Mouse (Mus musculus) neural tube, embryonic 14.5 days (tissue): Measurements from ENCODE around the gene E330017A01Rik. TPM values are rescaled to one million over a fixed set of nuclear protein-coding genes. Genes with fewer than 3 reads are reported as not detected.

Experiments used
- ATAC-seq: fragments of 200-750 bp; cut with Nextera tagmentation; 2 replicates; pipeline ENCODE4 v1.8.0; 2017; ENCODE audit warnings: low read depth, mild to moderate bottlenecking, moderate TSS enrichment, moderate library complexity
- H3K27ac ChIP-seq: fragments of 300-500 bp; sonication (generic); 2 replicates; pipeline ENCODE4 v1.5.1; 2014; ENCODE audit warnings: low read depth, mild to moderate bottlenecking, control low read depth, low read length, moderate library complexity, mixed read lengths
- H3K27me3 ChIP-seq: fragments of 300-500 bp; sonication (generic); 2 replicates; pipeline ENCODE4 v1.6.1; 2014; ENCODE audit warnings: low read length; ENCODE audit not compliant: control insufficient read depth, insufficient read depth
- H3K36me3 ChIP-seq: fragments of 300-500 bp; sonication (generic); 2 replicates; pipeline ENCODE4 v1.6.1; 2014; ENCODE audit warnings: low read length, mixed read lengths; ENCODE audit not compliant: control insufficient read depth, insufficient read depth
- H3K4me1 ChIP-seq: fragments of 300-500 bp; sonication (generic); 2 replicates; pipeline ENCODE4 v1.6.1; 2014; ENCODE audit warnings: low read length; ENCODE audit not compliant: control insufficient read depth, insufficient read depth
- H3K4me2 ChIP-seq: fragments of 300-500 bp; sonication (generic); 2 replicates; pipeline ENCODE4 v1.6.1; 2014; ENCODE audit warnings: mild to moderate bottlenecking, low read depth, low read length, control low read depth
- H3K4me3 ChIP-seq: fragments of 300-500 bp; sonication (generic); 2 replicates; pipeline ENCODE4 v1.5.1; 2014; ENCODE audit warnings: low read depth, low read length, control low read depth, mixed read lengths
- H3K9ac ChIP-seq: fragments of 300-500 bp; sonication (generic); replicated peaks from 2 replicates; pipeline ENCODE4 v1.6.1; 2014; ENCODE audit warnings: low read depth, mild to moderate bottlenecking, control low read depth, low read length, mixed read lengths
- H3K9me3 ChIP-seq: fragments of 300-500 bp; sonication (generic); 2 replicates; pipeline ENCODE4 v1.6.1; 2016; ENCODE audit warnings: low read length; ENCODE audit not compliant: control insufficient read depth
- WGBS: fragments of 180-500 bp; shearing (Covaris S2); extraction: QIAGEN DNeasy Blood & Tissue Kit; methylation state at CpG from one replicate; pipeline ENCODE4 v1.1.7; 2014; 5-methylcytosine and 5-hydroxymethylcytosine counted together
- polyA plus RNA-seq: library from polyadenylated mRNA; unstranded; fragments of >200 nt; fragmentation: Nextera tagmentation; extraction: Ambion mirVana; gene quantifications from 2 replicates; pipeline ENCODE4 v1.2.1, GENCODE M21; 2014

Gene E330017A01Rik
- polyA plus RNA-seq = not detected in 2 replicates

DNA sequence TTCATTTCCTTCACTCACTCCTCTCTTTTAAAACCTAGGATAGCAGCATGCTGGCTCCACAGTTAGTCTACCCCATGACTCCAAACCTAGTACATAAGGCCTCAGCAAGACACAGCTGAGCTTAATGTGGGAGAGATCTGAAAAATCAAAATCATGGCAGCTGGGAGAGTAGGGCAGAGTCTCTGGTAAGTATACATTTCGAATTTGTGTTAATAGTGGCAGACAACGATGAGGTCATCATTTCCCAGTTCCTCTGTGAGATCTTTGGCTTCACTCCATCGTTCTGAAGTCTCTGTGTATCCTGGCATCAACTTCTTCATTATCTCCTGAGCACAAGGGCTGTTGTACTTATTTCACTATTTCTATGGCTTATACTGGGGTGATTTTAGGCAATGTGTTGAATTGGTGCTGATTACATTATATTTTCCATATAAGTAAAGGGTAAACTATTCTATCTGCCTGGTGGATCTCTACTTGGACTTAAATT, at the start of gene E330017A01Rik:
Gene E330017A01Rik, minus strand, starts transcription at position 51 of the 487 bp plus-strand sequence.
- ATAC-seq = no peak
- no peaks in the 10 kb centered on the region for H3K4me1 ChIP-seq

DNA sequence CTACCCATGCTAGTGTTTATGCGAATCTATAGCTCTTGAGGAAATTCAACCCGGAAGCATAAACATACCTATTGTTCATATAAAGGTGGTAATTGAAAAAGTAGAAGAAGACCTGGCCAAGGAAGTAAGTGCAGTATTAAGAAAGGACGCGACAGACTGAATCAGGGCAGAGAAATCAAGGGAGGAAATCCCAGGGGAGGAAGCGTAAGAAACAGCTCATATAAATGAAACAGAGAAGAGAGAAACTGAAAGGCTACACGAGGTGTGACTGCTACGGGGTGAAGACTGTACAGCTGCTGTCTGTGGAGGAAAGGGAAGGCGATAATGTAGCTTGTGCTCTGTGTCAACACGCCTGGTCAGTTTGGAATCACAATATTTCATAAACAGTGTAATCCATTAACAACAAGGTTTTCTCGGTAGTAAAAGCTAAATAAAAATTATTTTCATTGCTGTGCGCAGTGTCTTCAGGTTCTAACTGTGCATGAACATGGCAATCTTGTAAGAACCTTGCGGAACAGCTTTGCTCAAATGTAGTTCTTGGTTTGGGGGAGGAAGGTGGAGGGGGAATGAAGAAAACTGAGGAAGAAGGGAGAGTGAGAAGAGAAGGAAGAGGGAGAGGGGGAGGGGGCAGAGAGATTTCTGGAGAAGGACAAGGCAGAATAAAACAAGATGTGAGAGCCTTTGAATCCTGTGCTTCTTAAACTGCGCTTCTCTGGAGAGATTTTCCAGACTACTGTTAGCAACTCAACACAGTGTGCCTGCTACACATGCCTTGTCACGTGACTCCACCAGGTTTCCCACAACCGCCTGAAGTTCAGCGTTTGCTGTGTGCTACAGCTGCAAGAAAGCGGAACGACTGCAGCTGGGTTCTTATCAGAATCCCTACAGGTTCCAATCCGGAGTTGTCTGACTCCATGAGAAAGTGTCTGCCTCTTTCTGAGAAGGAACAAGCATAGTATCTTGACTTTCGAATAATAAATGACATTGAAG, 47.3 kb upstream of the E330017A01Rik start:
- Histone ChIP-seq H3K4me2 (no peak overlapping the region), H3K9ac (no peak overlapping the region), H3K4me3 (no peak overlapping the region), H3K27ac (no peak overlapping the region), H3K9me3 (no peaks in the 10 kb centered on the region), H3K27me3 (no peaks in the 10 kb centered on the region), H3K4me1 (no peaks in the 10 kb centered on the region), H3K36me3 (no peaks in the 10 kb centered on the region)
- 84% methylated on average over 20 of the region's 20 CpGs for WGBS
- ATAC-seq = no peak

More for the DNA sequence above, at the start of gene E330017A01Rik:
- H3K4me3 ChIP-seq = no peak within 1 kb of the TSS
- no peaks in the 10 kb centered on the region for H3K36me3 ChIP-seq
- H3K9ac ChIP-seq = no peak within 1 kb of the TSS
- H3K27ac ChIP-seq = no peak within 1 kb of the TSS
- no peak within 1 kb of the TSS for H3K4me2 ChIP-seq
- H3K27me3 ChIP-seq = no peaks in the 10 kb centered on the region
- H3K9me3 ChIP-seq = no peaks in the 10 kb centered on the region
- 89% methylated on average over 3 of the region's 3 CpGs for WGBS

DNA sequence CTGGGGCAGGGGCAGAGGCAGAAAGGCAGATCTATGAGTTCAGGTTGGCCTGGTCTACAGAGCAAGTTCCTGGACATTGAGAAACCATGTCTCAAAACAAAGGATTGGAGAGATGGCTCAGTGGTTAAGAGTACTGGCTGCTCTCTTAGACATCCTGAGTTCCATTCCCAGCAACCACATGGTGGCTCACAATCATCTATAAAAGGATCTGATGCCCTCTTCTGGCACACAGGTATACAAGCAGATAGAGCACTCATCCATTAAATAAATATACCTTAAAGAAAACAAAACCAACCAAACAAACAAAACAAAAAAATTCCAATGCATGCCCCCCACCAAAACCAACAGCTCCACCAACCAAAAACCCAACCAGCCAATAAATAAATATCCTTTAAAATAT, 46.0 kb upstream of the E330017A01Rik start:
- no peaks in the 10 kb centered on the region for H3K9me3 ChIP-seq
- no peak overlapping the region for H3K4me3 ChIP-seq
- H3K27ac ChIP-seq = no peak overlapping the region
- no peak overlapping the region for H3K9ac ChIP-seq
- no peaks in the 10 kb centered on the region for H3K27me3 ChIP-seq
- no peak for ATAC-seq
- H3K36me3 ChIP-seq = no peaks in the 10 kb centered on the region
- no peaks in the 10 kb centered on the region for H3K4me1 ChIP-seq
- H3K4me2 ChIP-seq = no peak overlapping the region

DNA sequence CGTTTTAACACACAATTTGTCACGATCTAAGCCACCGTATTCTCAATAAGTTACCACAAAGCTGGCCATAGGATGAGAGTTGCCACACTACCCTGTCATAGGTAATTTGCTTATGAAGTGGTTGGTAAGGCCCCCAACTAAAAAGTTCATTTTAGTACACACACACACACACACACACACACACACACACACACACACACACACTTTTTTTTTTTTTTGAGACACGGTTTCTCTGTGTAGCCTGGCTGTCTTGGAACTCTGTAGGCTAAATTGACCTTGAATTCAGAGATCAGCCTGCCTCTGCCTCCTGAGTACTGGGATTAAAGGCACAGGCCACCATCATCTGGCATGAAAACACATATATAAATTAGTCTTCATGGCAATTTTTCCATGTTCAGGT, 45.4 kb upstream of the E330017A01Rik start:
- ATAC-seq = no peak
- H3K9ac ChIP-seq = no peak overlapping the region
- H3K4me3 ChIP-seq = no peak overlapping the region
- no peaks in the 10 kb centered on the region for H3K27me3 ChIP-seq
- no peaks in the 10 kb centered on the region for H3K4me1 ChIP-seq
- 94% methylated on average over 4 of the region's 4 CpGs for WGBS
- H3K4me2 ChIP-seq = no peak overlapping the region
- H3K9me3 ChIP-seq = no peaks in the 10 kb centered on the region
- no peak overlapping the region for H3K27ac ChIP-seq
- no peaks in the 10 kb centered on the region for H3K36me3 ChIP-seq

DNA sequence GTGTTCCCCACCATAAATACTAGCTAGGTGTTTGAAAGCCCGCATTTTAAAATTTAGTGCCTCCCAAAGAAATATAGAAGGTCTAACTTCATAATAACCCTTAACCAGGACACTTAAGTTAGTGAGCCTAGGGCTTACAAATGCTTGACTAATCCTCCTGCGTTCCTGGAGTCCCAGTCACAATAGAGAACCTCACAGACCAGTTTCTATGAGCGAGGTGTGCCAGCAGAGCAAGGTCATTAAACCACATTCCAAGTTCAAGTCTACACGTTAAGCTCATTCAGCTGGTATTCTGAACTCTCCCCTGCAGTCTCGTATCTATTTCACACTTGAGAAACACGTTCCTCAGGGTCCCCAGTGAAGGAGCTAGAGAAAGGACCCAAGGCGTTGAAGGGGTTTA, 44.3 kb upstream of the E330017A01Rik start:
- 84% methylated on average over 7 of the region's 7 CpGs for WGBS
- no peak for ATAC-seq
- no peak overlapping the region for H3K9ac ChIP-seq

DNA sequence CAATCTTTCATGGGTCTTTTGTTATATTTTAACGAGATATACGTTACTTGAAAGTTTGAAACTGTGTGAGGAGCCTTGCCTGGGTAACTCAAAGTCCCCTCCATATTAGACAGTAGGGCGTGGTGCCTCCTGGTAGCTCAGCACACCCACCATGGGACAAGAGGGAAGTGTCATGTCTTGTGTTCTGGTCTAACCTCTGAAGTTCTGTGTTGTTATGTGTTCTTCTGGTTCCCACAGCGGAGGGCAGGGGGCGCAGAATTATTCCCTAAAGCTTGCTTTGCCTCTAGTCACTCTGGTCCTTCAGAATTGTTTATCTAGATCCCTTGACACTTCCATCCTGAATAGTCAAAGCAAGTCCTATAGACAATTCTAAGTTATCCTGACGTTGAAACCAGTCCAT, 43.5 kb upstream of the E330017A01Rik start:
- no peak overlapping the region for H3K9ac ChIP-seq
- H3K27me3 ChIP-seq = no peaks in the 10 kb centered on the region
- H3K9me3 ChIP-seq = no peaks in the 10 kb centered on the region
- no peak overlapping the region for H3K4me3 ChIP-seq
- no peak overlapping the region for H3K4me2 ChIP-seq
- H3K27ac ChIP-seq = no peak overlapping the region
- H3K4me1 ChIP-seq = no peaks in the 10 kb centered on the region
- no peak for ATAC-seq
- peaks cover 4% of the 10 kb centered on the region; the same call in 1 of the 2 replicates for H3K36me3 ChIP-seq
- WGBS = 93% methylated on average over 6 of the region's 6 CpGs

More for the DNA sequence above, 44.3 kb upstream of the E330017A01Rik start:
- no peaks in the 10 kb centered on the region for H3K4me1 ChIP-seq
- no peaks in the 10 kb centered on the region for H3K9me3 ChIP-seq
- peaks cover 3% of the 10 kb centered on the region; the same call in 1 of the 2 replicates for H3K36me3 ChIP-seq
- no peak overlapping the region for H3K4me3 ChIP-seq
- H3K27me3 ChIP-seq = no peaks in the 10 kb centered on the region
- H3K4me2 ChIP-seq = no peak overlapping the region
- no peak overlapping the region for H3K27ac ChIP-seq

DNA sequence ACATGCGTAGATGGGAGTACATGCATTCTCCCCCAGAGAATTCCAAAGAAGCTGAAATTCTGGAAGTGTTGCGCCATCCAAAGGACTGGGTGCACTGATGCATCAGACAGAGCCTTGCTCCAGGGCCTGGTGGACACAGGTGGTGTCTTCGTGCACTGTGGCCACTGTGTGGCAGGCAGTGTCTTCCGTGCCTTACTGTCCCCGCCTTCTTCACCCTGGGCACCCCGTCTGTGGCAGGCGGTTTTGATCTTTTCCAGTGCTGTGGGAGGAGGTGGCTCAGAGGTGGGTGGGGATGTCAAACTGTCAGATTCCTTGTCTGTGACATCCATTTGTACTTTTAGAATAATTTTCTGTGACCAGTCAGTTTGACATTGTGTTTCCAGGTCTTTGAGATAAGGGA, 40.1 kb upstream of the E330017A01Rik start:
- 80% methylated on average over 7 of the region's 7 CpGs for WGBS
- no peaks in the 10 kb centered on the region for H3K27me3 ChIP-seq
- no peaks in the 10 kb centered on the region for H3K9me3 ChIP-seq
- no peak overlapping the region for H3K4me3 ChIP-seq
- no peaks in the 10 kb centered on the region for H3K4me1 ChIP-seq
- peaks cover 28% of the 10 kb centered on the region for H3K36me3 ChIP-seq
- H3K9ac ChIP-seq = no peak overlapping the region
- no peak overlapping the region for H3K27ac ChIP-seq
- no peak overlapping the region for H3K4me2 ChIP-seq
- no peak for ATAC-seq

DNA sequence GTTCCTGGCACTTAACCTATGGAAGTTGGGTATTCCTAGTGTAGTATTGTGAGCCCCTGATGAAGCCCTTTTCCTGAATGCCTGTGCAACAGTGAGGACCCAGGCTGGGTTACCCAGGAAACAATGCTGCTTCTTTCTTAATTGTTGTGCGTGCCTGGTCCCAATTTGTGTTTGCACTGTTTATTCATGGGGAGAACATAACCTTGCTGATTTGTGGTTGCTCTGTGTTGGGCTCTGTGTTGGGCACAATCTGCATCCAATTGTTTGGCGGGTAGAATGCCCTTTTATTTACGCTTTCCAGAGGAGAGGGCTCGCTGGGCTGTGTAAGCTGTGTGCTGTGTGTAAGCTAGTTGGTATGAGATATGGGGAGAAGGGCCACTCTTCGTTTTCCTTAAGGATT, 39.0 kb upstream of the E330017A01Rik start:
- Histone ChIP-seq H3K27me3 (no peaks in the 10 kb centered on the region), H3K9me3 (no peaks in the 10 kb centered on the region), H3K9ac (no peak overlapping the region), H3K4me3 (no peak overlapping the region), H3K36me3 (peaks cover 28% of the 10 kb centered on the region), H3K4me2 (no peak overlapping the region), H3K27ac (no peak overlapping the region), H3K4me1 (no peaks in the 10 kb centered on the region)
- ATAC-seq = no peak
- 77% methylated on average over 5 of the region's 5 CpGs for WGBS

DNA sequence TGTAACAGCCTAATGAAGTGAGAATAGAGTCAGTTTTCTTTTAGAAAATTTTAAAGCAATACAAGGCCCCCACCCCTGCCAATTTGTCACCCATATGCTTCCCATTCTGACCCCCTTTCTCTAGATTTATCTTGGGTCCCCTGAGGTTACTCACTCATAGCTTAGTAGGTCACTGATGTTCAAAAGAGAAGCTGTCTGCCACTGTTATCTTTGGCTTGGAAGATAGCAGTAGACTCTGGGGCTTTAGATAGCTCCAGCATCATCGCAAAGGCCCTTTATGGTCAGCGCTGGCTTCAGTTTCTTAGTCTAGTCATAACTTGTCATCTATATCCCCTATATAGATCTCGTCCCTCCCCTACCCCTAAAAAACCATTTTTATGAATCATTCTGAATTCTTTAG, 38.1 kb upstream of the E330017A01Rik start:
- WGBS = 95% methylated on average over 3 of the region's 3 CpGs
- Histone ChIP-seq H3K4me3 (no peak overlapping the region), H3K4me1 (no peaks in the 10 kb centered on the region), H3K9ac (no peak overlapping the region), H3K27ac (no peak overlapping the region), H3K4me2 (no peak overlapping the region), H3K27me3 (no peaks in the 10 kb centered on the region), H3K9me3 (no peaks in the 10 kb centered on the region), H3K36me3 (peaks cover 28% of the 10 kb centered on the region)
- no peak for ATAC-seq
